Mouse (Mus musculus): ENCODE measurements around the gene Abca12. TPM values are rescaled to one million over a fixed set of nuclear protein-coding genes. Genes with fewer than 3 reads are reported as not detected.

Abca12 gene
- polyA plus RNA-seq, 1 experiment: 0.08 TPM

- DNase-seq (ENCODE audit: extremely low spot score in 1 of 2, low spot score in 1 of 2): no peak
Observed at GRCm38 (mm10) chr1:71231211-71231610, 183.5 kb downstream of the Abca12 start.

GRCm38 (mm10) chr1:71203581-71203980 lies 211.1 kb downstream of the Abca12 start:
- DNase-seq (ENCODE audit: extremely low spot score in 1 of 2, low spot score in 1 of 2): no peak

- DNase-seq (ENCODE audit: extremely low spot score in 1 of 2, low spot score in 1 of 2): no peak
Observed at GRCm38 (mm10) chr1:71196191-71196590, 218.5 kb downstream of the Abca12 start.

- DNase-seq (ENCODE audit: extremely low spot score in 1 of 2, low spot score in 1 of 2): no peak
Observed at GRCm38 (mm10) chr1:71195333-71195732, 219.4 kb downstream of the Abca12 start.

GRCm38 (mm10) chr1:71193931-71194330 lies 220.8 kb downstream of the Abca12 start:
- no peak for DNase-seq (ENCODE audit: extremely low spot score in 1 of 2, low spot score in 1 of 2)

Other genes with a start within 250 kb of the Abca12 start
- 24.9 and 26.3 TPM in 2 replicates for gene Atic, start 142.2 kb upstream of the Abca12 start, polyA plus RNA-seq (2012; rRNA removed)
- 66.0 and 67.7 TPM in 2 replicates for gene Fn1, start 238.3 kb upstream of the Abca12 start, polyA plus RNA-seq (2012; rRNA removed)

Data from frontal cortex, adult 2 months (tissue).